14 mouse cellular contexts compared by ENCODE assay signal in the genomic region with DNA sequence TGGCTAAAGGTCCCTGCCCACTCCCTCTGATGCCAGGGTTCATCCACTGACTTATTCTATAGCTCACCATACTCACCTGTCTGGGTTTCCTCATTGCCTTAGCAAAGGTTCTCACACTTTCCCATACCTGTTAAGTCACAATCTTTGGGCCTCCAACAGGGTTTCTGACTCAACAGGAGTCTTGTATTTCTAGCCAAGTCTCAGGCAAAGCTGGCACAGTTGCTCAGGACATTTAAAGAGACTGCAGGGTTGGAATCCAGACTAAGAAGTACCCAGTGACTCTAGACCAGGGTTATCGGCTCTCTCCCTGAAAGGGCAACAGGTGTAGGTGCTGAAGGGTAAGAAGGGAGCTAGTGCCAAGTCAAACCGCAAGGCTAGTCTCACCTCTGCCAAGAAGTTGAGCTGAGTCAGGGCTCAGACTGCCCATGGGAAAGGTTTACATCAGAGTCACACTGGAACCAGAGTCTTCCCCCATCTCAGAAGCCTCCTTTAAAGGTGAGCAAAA.
"Had no signal": no experiment of that assay in that cellular context is flagged by ENCODE, and none has a peak within 500 bp of the region (broad histone marks: within the 10 kb centered on the region; RNA-seq: fewer than 3 reads in every experiment).

No protein-coding gene starts in this region.

- H3K4me1 ChIP-seq: limb, embryonic 12.5 days; liver, embryonic 15.5 days; lung, embryonic 15.5 days; midbrain, embryonic 13.5 days; neural tube, embryonic 15.5 days had no signal

- H3K4me3 ChIP-seq: limb, embryonic 12.5 days; liver, embryonic 15.5 days; lung, embryonic 15.5 days; midbrain, embryonic 13.5 days; myocyte; neural tube, embryonic 15.5 days had no signal

- H3K9ac ChIP-seq: limb, embryonic 12.5 days; liver, embryonic 15.5 days; lung, embryonic 15.5 days; midbrain, embryonic 13.5 days; neural tube, embryonic 15.5 days had no signal

- H3K4me2 ChIP-seq: limb, embryonic 12.5 days; liver, embryonic 11.5 days; liver, embryonic 15.5 days; lung, embryonic 15.5 days; midbrain, embryonic 13.5 days; neural tube, embryonic 15.5 days had no signal

- H3K36me3 ChIP-seq: limb, embryonic 12.5 days; liver, embryonic 15.5 days; lung, embryonic 15.5 days; midbrain, embryonic 13.5 days; neural tube, embryonic 15.5 days had no signal

- H3K27ac ChIP-seq: limb, embryonic 12.5 days; liver, embryonic 15.5 days; lung, embryonic 15.5 days; midbrain, embryonic 13.5 days; neural tube, embryonic 15.5 days; stomach, postnatal 0 days had no signal

- DNase-seq: kidney, postnatal 25 days; layer of hippocampus, postnatal 36 days; right cerebral cortex, adult 18-20 months; right cerebral cortex, postnatal 25 days; thymus, postnatal 14 days had no signal

- H3K9me3 ChIP-seq: limb, embryonic 12.5 days; liver, embryonic 15.5 days; lung, embryonic 15.5 days; midbrain, embryonic 13.5 days; neural tube, embryonic 15.5 days had no signal

- ATAC-seq: intestine, embryonic 16.5 days; midbrain, embryonic 13.5 days had no signal

- H3K27me3 ChIP-seq: limb, embryonic 12.5 days; liver, embryonic 15.5 days; lung, embryonic 15.5 days; midbrain, embryonic 13.5 days; neural tube, embryonic 15.5 days had no signal
